Mouse (Mus musculus) lung, postnatal 0 days (tissue): ENCODE results near the gene Polr3c.

Source experiments
- CTCF ChIP-seq: IDR thresholded peaks from 2 replicates; pipeline ENCODE4 v1.5.1; 2016; ENCODE audit warnings: antibody characterized with exemption, mild to moderate bottlenecking
- EP300 ChIP-seq: IDR thresholded peaks from 2 replicates; pipeline ENCODE4 v1.6.1; 2016; ENCODE audit warnings: antibody characterized with exemption, mild to moderate bottlenecking, control low read depth

GRCm38 (mm10) chr3:96714286-96714685, 13.1 kb downstream of the Polr3c start:
- TF ChIP-seq CTCF: no peak
- no peak for TF ChIP-seq EP300
